Mouse (Mus musculus) liver, embryonic 13.5 days (tissue): Measurements from ENCODE around the gene Pagr1a. TPM values are rescaled to one million over a fixed set of nuclear protein-coding genes. Genes with fewer than 3 reads are reported as not detected.

Source experiments
- ATAC-seq: fragments of 200-750 bp; cut with Nextera tagmentation; 2 replicates; pipeline ENCODE4 v1.8.0; 2017; ENCODE audit warnings: low read depth, mild to moderate bottlenecking, moderate number of reproducible peaks, moderate library complexity
- DNase-seq: peaks from one replicate; pipeline ENCODE4 v3.0.0; 2022
- H3K27ac ChIP-seq: fragments of 300-500 bp; sonication (generic); 2 replicates; pipeline ENCODE4 v1.5.1; 2015; ENCODE audit warnings: moderate library complexity, mild to moderate bottlenecking, inconsistent platforms
- H3K27me3 ChIP-seq: fragments of 300-500 bp; sonication (generic); 2 replicates; pipeline ENCODE4 v1.6.1; 2015; ENCODE audit warnings: mild to moderate bottlenecking, inconsistent platforms
- H3K36me3 ChIP-seq: fragments of 300-500 bp; sonication (generic); 2 replicates; pipeline ENCODE4 v1.6.1; 2015; ENCODE audit warnings: mild to moderate bottlenecking, inconsistent platforms
- H3K4me1 ChIP-seq: fragments of 300-500 bp; sonication (generic); replicated peaks from 2 replicates; pipeline ENCODE4 v1.6.1; 2015; ENCODE audit warnings: inconsistent platforms
- H3K4me2 ChIP-seq: fragments of 300-500 bp; sonication (generic); 2 replicates; pipeline ENCODE4 v1.6.1; 2015; ENCODE audit warnings: inconsistent platforms, mild to moderate bottlenecking, moderate library complexity
- H3K4me3 ChIP-seq: fragments of 300-500 bp; sonication (generic); replicated peaks from 2 replicates; pipeline ENCODE4 v1.5.1; 2015; ENCODE audit warnings: mild to moderate bottlenecking, inconsistent platforms
- H3K9ac ChIP-seq: fragments of 300-500 bp; sonication (generic); 2 replicates; pipeline ENCODE4 v1.6.1; 2015; ENCODE audit warnings: mild to moderate bottlenecking, inconsistent platforms
- H3K9me3 ChIP-seq: fragments of 300-500 bp; sonication (generic); replicated peaks from 2 replicates; pipeline ENCODE4 v1.6.1; 2016; ENCODE audit warnings: inconsistent platforms
- WGBS: fragments of 180-500 bp; shearing (Covaris S2); methylation state at CpG from one replicate; pipeline ENCODE4 v1.1.7; 2015; ENCODE audit not compliant: insufficient replicate concordance; 5-methylcytosine and 5-hydroxymethylcytosine counted together
- polyA plus RNA-seq: library from polyadenylated mRNA; unstranded; fragments of >200 nt; fragmentation: Nextera tagmentation; extraction: Ambion mirVana; gene quantifications from 2 replicates; pipeline ENCODE4 v1.2.1, GENCODE M21; 2015

The Pagr1a gene
- polyA plus RNA-seq, 1 experiment from 2014 or later = 50.1 TPM

DNA sequence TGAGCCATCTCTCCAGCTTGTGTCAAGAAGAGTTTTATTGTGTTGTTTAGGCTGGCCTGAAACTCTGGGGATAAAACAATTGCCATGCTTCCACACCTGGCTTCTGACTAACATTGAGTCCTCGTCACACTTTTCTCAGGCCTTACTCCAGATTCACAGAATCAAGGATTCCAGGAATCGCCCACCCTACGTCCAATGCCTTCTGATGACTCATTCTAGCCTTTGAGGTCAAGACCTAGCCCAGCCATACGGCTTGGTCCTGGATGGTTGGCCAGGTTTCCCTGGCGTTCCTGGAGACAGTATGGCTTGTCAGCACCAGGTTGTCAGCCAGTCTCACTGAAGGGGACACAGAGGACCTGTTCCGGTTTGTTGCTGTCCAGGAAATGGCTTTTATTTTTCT, 4.8 kb downstream of the Pagr1a start:
- H3K4me3 ChIP-seq = no peak overlapping the region
- no peak overlapping the region for H3K4me2 ChIP-seq
- no peaks in the 10 kb centered on the region for H3K27me3 ChIP-seq
- no peaks in the 10 kb centered on the region for H3K9me3 ChIP-seq
- H3K27ac ChIP-seq = 0 out of 2 replicates have a peak overlapping the region, but pooled peaks have one; percentile 32
- ATAC-seq = no peak
- peaks cover 24% of the 10 kb centered on the region for H3K36me3 ChIP-seq
- H3K9ac ChIP-seq = no peak overlapping the region
- DNase-seq = no peak
- peaks cover 86% of the 10 kb centered on the region for H3K4me1 ChIP-seq
- WGBS = 72% methylated on average over 6 of the region's 6 CpGs

DNA sequence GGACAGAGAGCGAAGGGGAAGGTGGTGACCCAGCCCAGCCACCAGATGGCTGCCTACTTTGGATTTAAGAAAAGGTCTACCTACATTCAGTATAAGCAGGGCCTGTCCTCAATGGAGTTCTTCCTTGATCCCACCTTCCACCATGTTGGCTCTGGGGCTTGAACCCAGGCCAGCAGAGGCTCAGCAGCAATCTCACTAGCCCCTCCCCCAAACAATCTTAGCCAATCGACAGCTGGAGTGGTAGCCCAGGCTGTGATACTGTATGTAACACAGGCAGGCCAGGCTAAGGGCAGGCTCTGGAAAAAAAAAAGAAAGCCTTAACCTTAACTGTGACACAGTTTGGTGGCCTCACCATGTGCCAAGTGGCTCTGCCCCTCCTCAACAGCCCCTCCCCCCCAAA, 5.4 kb downstream of the Pagr1a start:
- H3K27ac ChIP-seq = peak overlapping the region; percentile 38
- 72% methylated on average over 2 of the region's 2 CpGs for WGBS
- H3K4me1 ChIP-seq = peaks cover 88% of the 10 kb centered on the region

DNA sequence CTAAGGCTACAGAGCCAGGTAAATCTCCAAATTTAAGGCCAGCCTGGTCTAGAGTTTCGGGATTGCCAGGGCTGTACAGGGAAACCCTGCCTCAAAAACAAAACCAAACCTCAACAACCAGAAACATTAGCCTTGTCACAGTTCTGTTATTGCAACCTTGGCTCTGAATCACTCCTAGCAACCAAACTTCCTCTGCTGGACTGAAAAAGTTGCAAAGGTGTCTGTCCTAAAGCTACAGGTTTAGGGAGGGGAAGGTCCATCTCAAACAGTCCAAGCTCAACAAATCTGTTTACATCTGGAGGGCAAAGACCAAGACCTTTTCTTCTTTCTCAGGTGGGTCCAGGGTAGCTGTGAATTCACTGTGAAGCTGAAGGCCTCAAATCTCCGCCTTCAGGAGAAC, 6.1 kb downstream of the Pagr1a start:
- 88% methylated on average over 2 of the region's 2 CpGs for WGBS
- Histone ChIP-seq H3K36me3 (peaks cover 24% of the 10 kb centered on the region), H3K4me2 (no peak overlapping the region), H3K9ac (no peak overlapping the region), H3K9me3 (no peaks in the 10 kb centered on the region), H3K27ac (peak overlapping the region; percentile 9; the same call in 1 of the 2 replicates), H3K4me3 (no peak overlapping the region), H3K27me3 (no peaks in the 10 kb centered on the region), H3K4me1 (peaks cover 86% of the 10 kb centered on the region)
- DNase-seq = no peak
- ATAC-seq = no peak

More for the DNA sequence above, 5.4 kb downstream of the Pagr1a start:
- no peak overlapping the region for H3K4me3 ChIP-seq
- ATAC-seq = no peak
- no peaks in the 10 kb centered on the region for H3K9me3 ChIP-seq
- peaks cover 24% of the 10 kb centered on the region for H3K36me3 ChIP-seq
- no peak overlapping the region for H3K4me2 ChIP-seq
- H3K9ac ChIP-seq = 0 out of 2 replicates have a peak overlapping the region, but pooled peaks have one; percentile 5
- no peaks in the 10 kb centered on the region for H3K27me3 ChIP-seq
- no peak for DNase-seq

DNA sequence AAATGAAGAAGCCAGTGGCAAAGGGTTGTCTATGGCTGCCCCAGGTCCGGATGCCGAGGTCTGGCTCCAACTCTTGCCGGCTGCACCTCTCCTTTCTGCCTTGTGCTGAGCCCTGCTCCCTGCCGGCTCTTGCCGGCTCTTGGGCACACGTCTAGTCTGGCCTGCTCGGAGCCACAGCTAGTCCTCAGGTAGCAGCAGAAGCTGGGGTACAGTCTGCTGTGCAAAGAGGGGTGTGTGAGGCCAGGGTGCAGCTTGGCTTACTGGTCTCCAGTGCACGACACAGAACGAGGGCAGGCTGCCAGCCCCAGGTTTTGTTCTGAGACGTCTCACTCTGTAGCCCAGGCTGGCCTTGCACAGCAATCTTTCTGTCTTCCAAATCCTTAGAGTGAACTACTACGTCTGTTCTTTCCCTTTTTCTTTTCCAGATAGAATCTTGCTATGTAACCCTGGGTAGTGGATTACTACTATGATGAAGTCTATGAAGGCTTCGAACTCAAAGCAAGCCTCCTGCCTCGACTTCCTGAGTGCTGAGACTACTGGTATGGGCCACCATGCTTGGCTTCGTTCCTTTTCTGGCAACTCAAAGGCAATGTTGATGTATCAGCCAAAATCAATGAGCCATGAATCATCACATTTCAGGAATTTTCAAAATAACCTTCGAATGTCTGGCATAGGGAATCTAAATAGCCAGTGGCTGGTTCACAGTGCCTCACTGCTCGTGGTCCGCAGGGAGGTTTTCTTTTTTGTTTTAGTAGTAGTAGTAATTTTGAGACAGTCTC, 7.7 kb downstream of the Pagr1a start:
- peak overlapping the region; percentile 56; the same call in 1 of the 2 replicates for H3K4me2 ChIP-seq
- no peak for DNase-seq
- H3K27ac ChIP-seq = peak overlapping the region; percentile 93
- WGBS = 79% methylated on average over 17 of the region's 17 CpGs
- H3K9me3 ChIP-seq = no peaks in the 10 kb centered on the region
- no peak overlapping the region for H3K4me3 ChIP-seq
- peak overlapping the region; percentile 64 for H3K9ac ChIP-seq
- no peaks in the 10 kb centered on the region for H3K27me3 ChIP-seq
- no peak for ATAC-seq
- peaks cover 75% of the 10 kb centered on the region for H3K4me1 ChIP-seq
- H3K36me3 ChIP-seq = peaks cover 12% of the 10 kb centered on the region

DNA sequence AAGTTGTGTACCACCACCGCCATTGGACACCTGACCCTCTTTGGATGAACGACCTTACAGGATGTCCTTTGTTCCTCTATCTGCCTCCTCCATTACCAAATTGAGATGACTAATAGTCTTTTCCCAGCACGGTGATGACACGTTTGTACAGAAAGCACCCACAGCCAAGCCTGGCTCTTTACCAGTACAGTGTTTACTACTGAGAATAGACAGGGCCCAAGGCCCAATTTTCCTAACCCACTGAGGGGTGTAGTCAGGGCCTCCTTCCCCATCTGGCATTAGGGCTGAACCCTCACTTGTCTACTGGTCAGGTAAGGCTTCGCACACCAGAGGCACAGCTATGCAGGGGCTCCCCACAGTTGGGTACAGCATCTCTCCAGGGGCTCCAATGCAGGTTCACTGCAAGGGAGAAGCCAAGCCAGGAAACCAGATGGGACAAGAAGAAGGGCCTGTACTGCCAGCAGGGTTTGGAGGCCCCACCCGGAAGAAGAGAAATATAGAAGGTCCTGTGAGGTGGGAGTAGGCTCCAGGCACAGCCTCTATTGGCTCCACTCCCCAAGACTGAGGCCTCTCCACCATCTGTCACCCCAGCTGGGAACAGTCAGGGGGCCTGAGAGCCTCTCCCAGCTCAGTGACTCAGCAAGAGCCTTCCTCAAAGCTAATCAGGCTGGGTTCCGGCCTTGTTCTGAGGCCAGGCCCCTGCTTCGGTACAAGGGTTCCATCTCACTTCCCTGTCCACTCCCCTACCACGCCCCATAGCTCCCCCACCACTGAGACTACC, 8.7 kb downstream of the Pagr1a start:
- DNase-seq (peak; percentile 79), ATAC-seq (peak; percentile 96)
- Histone ChIP-seq H3K9ac (peak overlapping the region; percentile 64), H3K4me3 (peak overlapping the region; percentile 12; the same call in 1 of the 2 replicates), H3K4me2 (peak overlapping the region; percentile 56), H3K27ac (peak overlapping the region; percentile 93), H3K9me3 (no peaks in the 10 kb centered on the region), H3K4me1 (peaks cover 65% of the 10 kb centered on the region), H3K36me3 (peaks cover 10% of the 10 kb centered on the region), H3K27me3 (no peaks in the 10 kb centered on the region)
- WGBS = 32% methylated on average over 9 of the region's 9 CpGs

DNA sequence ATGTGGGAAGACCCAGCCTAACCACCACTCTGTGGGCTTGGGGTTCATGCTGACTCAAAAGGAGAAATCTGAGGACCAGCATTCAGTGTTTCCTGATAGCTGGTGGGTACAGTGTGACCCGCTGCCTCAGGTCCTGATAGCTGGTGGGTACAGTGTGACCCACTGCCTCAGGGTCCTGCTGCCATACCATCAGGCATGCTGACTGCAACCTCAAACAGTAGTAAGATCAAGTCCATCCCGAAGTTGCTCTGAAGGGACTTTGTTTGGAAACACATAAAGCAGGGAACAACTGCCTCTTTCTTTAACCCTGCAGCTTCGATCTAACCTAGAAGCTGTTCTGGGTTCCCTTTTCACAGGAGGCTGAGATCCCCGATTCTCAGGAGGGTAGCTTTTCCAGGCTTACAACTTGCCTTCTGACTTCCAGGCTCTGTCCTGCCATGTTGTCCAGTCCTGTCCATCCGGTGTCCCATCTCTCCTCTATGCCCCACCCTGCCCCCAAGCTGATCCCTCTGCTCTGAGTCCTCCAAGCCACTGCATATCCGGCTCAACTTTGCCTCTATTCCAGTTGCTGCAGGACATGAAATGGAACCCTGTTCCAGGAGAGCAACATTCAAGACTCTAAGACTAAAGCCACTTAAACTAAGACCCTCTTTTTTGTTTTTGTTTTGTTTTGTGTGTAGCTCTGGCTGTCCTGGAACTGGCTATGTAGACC, 9.7 kb downstream of the Pagr1a start:
- no peaks in the 10 kb centered on the region for H3K9me3 ChIP-seq
- peaks cover 56% of the 10 kb centered on the region for H3K4me1 ChIP-seq
- WGBS = 79% methylated on average over 6 of the region's 6 CpGs
- DNase-seq (no peak), ATAC-seq (no peak)
- 0 out of 2 replicates have a peak, but pooled peaks cover under 1% of the 10 kb centered on the region for H3K36me3 ChIP-seq
- peak overlapping the region; percentile 93 for H3K27ac ChIP-seq
- no peaks in the 10 kb centered on the region for H3K27me3 ChIP-seq
- no peak overlapping the region for H3K9ac ChIP-seq
- H3K4me2 ChIP-seq = no peak overlapping the region
- H3K4me3 ChIP-seq = no peak overlapping the region

DNA sequence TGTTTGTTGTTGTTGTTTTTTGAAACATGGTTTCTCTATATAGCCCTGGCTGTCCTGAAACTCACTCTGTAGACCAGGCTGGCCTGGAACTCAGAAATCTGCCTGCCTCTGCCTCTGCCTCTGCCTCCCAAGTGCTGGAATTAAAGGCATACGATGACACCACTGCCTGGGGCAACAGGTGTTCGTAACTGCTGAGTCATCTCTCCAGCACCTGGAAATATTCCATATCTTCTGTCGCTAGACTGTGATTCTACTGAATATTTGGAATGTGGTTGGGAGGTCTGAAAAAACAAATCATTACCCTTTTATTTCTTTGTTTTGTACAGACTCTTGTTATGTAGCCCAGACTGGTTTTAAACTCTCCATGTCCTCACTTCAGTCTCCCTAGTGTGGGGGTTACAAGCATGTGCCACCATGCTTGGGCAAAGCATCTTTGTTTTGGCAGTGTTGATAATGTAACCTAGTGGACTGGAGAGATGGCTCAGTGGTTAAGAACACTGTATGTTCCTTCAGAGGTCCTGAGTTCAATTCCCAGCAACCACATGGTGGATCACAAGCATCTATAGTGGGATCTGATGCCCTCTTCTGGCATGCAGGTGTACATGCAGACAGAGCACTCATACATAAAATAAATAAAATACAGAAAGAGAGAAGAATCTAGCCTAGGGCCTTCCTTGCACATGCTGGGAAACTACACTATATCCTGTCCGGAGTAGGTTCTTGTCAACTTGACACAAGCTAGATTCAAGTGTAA, 12.9 kb downstream of the Pagr1a start:
- Histone ChIP-seq H3K4me2 (no peak overlapping the region), H3K9me3 (no peaks in the 10 kb centered on the region), H3K27ac (no peak overlapping the region), H3K4me1 (peaks cover 28% of the 10 kb centered on the region), H3K4me3 (no peak overlapping the region), H3K27me3 (no peaks in the 10 kb centered on the region), H3K9ac (no peak overlapping the region), H3K36me3 (no peaks in the 10 kb centered on the region)
- ATAC-seq (no peak), DNase-seq (no peak)
- WGBS = 72% methylated on average over 4 of the region's 4 CpGs

DNA sequence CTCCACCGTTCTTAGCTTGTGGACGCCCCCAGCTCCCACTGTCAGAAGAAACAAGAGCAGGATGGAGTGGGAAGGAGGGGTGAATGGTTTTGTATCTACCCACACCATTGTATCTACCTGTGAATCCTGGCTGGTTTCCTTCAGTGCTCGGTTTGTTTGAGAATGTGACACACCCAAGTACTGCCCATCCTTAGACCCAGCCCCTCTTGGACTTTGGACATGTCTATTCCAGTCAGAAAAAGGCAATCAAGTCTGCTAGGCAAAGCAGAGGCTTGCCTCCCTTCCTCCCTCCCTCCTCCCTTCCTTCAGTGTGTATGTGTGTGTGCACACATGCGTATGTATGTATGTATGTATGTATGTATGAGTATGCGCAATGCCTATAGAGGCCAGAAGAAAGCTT, 13.5 kb downstream of the Pagr1a start:
- Histone ChIP-seq H3K4me2 (no peak overlapping the region), H3K4me3 (no peak overlapping the region), H3K36me3 (no peaks in the 10 kb centered on the region), H3K27ac (no peak overlapping the region), H3K9ac (no peak overlapping the region), H3K27me3 (no peaks in the 10 kb centered on the region), H3K9me3 (no peaks in the 10 kb centered on the region), H3K4me1 (peaks cover 21% of the 10 kb centered on the region)
- 80% methylated on average over 5 of the region's 5 CpGs for WGBS
- no peak for ATAC-seq
- DNase-seq = no peak

DNA sequence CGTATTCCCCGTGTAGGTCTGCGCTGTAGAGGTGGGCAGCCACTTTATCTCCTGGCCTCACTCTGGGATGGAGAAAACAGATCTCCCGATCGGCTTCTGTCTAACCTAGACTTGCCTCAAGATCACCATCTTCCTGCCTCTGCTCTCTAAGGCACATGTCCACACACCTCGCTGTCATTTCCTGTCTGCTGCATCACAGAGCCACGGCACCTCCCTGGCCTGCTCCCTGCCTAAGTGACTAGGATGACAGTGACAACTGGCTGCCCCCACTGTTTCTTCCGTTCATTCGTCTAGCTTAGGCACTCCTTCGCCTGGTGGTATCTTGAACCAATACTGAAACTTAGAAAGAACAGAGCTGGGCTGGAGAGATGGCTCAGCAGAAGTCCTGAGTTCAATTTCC, 17.6 kb downstream of the Pagr1a start:
- no peak overlapping the region for H3K4me3 ChIP-seq
- H3K36me3 ChIP-seq = peaks cover 9% of the 10 kb centered on the region; the same call in 1 of the 2 replicates
- H3K27ac ChIP-seq = no peak overlapping the region
- ATAC-seq (no peak), DNase-seq (no peak)
- H3K4me2 ChIP-seq = no peak overlapping the region
- H3K9me3 ChIP-seq = no peaks in the 10 kb centered on the region
- 46% methylated on average over 10 of the region's 10 CpGs for WGBS
- H3K27me3 ChIP-seq = no peaks in the 10 kb centered on the region
- H3K9ac ChIP-seq = no peak overlapping the region
- no peaks in the 10 kb centered on the region for H3K4me1 ChIP-seq

DNA sequence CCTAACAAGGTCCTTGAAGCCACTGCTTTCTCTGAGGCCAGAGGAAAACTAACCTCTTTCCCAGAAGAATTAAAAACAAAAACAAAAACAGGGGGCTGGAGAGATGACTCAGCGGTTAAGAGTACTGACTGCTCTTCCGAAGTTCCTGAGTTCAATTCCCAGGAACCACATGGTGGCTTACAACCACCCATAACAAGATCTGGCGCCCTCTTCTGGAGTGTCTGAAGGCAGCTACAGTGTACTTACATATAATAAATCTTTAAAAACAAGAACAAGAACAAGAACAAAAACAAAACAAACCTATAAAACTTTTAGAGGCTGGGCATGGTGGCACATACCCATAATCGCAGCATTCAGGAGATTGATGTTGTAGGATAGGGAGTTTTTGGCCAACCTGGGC, 20.7 kb downstream of the Pagr1a start:
- Histone ChIP-seq H3K4me2 (no peak overlapping the region), H3K27me3 (no peaks in the 10 kb centered on the region), H3K4me1 (no peaks in the 10 kb centered on the region), H3K4me3 (no peak overlapping the region), H3K9ac (no peak overlapping the region), H3K27ac (no peak overlapping the region), H3K36me3 (peaks cover 9% of the 10 kb centered on the region; the same call in 1 of the 2 replicates), H3K9me3 (no peaks in the 10 kb centered on the region)
- WGBS = 64% methylated on average over 4 of the region's 4 CpGs
- DNase-seq = no peak
- no peak for ATAC-seq
